Mouse (Mus musculus): ENCODE measurements around the gene Tubgcp6. TPM values are rescaled to one million over a fixed set of nuclear protein-coding genes. Genes with fewer than 3 reads are reported as not detected.
A peak's percentile ranks its signal among the peaks of the same experiment; 100 is the strongest.

Tubgcp6 gene
- polyA plus RNA-seq, 1 experiment from 2014 or later: 17.5 TPM

DNA sequence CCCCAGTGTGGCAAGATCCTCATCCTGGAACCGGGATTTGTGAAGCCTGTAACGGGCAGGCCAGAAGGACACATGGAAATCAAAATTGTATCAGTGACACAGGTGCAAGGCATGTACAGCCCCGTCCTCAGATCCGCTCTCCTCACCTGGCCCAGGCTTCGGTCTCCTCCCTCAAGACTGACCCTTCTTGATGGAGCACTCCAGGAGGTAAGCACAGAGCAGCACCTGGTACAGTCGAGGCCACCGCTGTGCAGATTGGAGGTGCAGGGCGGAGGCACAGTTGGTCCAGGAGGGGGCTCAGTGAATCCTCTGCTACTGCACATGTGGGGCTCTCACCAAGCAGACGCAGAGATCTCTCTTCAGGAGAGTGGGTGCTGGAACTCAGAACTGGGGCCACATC, 2.4 kb upstream of the Tubgcp6 start:
- Histone ChIP-seq H3K4me1 (peaks cover 44% of the 10 kb centered on the region), H3K9me3 (no peaks in the 10 kb centered on the region), H3K9ac (no peak overlapping the region), H3K36me3 (peaks cover 9% of the 10 kb centered on the region), H3K4me3 (no peak overlapping the region), H3K27me3 (no peaks in the 10 kb centered on the region), H3K4me2 (replicated peaks) (no peak overlapping the region), H3K27ac (no peak overlapping the region)
- no peak for ATAC-seq (ENCODE audit: low FRiP score, low read depth)
- WGBS: 93% methylated on average over 9 of the region's 9 CpGs

DNA sequence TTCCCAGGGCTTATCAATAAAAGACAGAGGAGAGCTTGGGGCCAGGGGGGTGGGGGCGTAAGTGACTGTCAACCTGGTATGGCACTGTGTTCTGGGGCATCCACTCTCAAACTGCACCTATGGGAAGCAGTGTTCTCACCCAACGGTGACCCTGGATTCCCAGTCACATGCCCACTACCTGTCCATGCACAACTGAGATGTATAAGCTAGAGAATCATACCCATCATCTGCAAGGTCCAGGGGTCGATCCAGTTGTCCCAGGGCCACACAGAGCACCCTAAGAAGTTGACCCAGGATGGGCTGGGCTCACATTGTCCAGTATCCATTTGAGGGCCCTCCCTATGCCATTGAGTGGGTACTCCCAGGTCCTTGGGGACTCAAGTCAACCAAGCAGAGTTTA, 1.4 kb upstream of the Tubgcp6 start:
- peaks cover 54% of the 10 kb centered on the region for H3K4me1 ChIP-seq
- no peak overlapping the region; the same call in 1 of the 2 replicates for H3K9ac ChIP-seq
- no peak for ATAC-seq (ENCODE audit: low FRiP score, low read depth)

DNA sequence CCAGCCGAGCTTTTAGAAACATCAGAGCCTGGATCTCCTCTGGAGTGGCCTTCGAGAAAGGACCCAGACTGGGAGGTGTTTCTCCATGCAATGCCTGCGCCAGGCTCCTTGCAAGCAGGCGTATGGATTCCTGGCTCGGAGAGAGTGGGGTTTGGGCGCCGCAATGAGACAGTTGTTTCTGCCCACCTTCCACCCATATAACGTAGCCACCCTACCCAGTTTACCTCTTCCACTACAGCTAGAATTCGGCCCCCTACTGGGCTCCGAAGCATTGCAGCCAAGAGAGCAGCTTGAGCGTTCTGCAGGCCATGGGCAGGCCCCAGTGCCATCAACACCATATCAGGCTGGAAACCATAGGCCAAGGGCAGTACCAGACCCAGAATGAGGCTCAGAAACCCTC, 683 bp upstream of the Tubgcp6 start:
- WGBS: 31% methylated on average over 11 of the region's 11 CpGs
- Histone ChIP-seq H3K4me1 (peaks cover 50% of the 10 kb centered on the region), H3K4me2 (replicated peaks) (peak overlapping the region; percentile 96), H3K36me3 (peaks cover 26% of the 10 kb centered on the region), H3K9me3 (no peaks in the 10 kb centered on the region), H3K4me3 (peak overlapping the region; percentile 88), H3K27ac (peak overlapping the region; percentile 72; the same call in 1 of the 2 replicates), H3K9ac (peak overlapping the region; percentile 87), H3K27me3 (no peaks in the 10 kb centered on the region)
- no peak for ATAC-seq (ENCODE audit: low FRiP score, low read depth)

More for the DNA sequence above, 1.4 kb upstream of the Tubgcp6 start:
- WGBS: 91% methylated on average over 3 of the region's 3 CpGs
- Histone ChIP-seq H3K9me3 (no peaks in the 10 kb centered on the region), H3K27me3 (no peaks in the 10 kb centered on the region), H3K27ac (no peak overlapping the region), H3K4me3 (no peak overlapping the region), H3K4me2 (replicated peaks) (peak overlapping the region; percentile 96; the same call in 1 of the 2 replicates), H3K36me3 (peaks cover 19% of the 10 kb centered on the region)

DNA sequence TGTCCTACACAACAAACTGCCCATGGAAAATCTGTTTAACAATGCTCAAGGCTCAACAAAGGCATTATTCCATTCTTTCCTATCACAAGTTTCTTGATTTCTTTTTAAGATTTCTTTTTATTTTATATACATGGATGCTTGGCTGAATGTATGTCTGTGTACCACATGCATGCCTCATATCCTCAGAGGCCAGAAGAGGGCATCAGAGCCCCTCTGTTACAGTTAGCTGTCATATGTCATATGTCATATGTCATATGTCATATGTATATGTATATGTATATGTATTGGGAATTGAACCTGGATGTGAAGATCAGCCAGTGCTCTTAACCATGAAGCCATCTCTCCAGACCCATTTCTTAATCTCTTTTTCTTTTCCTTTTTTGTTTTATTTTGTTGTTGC, 4.9 kb downstream of the Tubgcp6 start:
- Histone ChIP-seq H3K9me3 (no peaks in the 10 kb centered on the region), H3K4me2 (replicated peaks) (no peak overlapping the region), H3K9ac (no peak overlapping the region), H3K4me1 (peaks cover 31% of the 10 kb centered on the region), H3K27ac (no peak overlapping the region), H3K36me3 (peaks cover 69% of the 10 kb centered on the region), H3K4me3 (no peak overlapping the region), H3K27me3 (no peaks in the 10 kb centered on the region)
- ATAC-seq (ENCODE audit: low FRiP score, low read depth): no peak

DNA sequence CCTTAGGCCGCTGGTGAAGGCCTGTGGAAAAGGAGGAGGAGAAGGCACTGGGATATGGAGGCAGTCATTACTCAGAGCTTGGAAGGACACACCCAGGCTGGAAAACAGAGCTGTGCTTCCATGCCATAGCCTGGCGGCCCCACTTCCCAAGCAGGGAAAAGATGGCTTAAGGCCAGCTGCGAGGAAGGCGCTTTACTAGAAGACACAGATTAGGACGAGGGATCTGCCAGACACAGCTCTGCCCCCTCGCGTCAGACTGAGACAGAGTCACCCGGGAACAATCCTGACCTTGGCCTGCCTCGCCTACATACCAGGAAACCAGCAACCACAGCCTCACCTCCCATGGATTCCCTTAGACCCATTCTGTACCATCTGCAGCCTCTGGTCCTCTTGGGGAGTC, 12.8 kb downstream of the Tubgcp6 start:
- Histone ChIP-seq H3K9ac (no peak overlapping the region), H3K36me3 (peaks cover 96% of the 10 kb centered on the region), H3K9me3 (no peaks in the 10 kb centered on the region), H3K4me3 (no peak overlapping the region), H3K27ac (no peak overlapping the region), H3K4me2 (replicated peaks) (no peak overlapping the region), H3K27me3 (no peaks in the 10 kb centered on the region), H3K4me1 (no peaks in the 10 kb centered on the region)
- WGBS: 89% methylated on average over 9 of the region's 9 CpGs
- ATAC-seq (ENCODE audit: low FRiP score, low read depth): no peak

DNA sequence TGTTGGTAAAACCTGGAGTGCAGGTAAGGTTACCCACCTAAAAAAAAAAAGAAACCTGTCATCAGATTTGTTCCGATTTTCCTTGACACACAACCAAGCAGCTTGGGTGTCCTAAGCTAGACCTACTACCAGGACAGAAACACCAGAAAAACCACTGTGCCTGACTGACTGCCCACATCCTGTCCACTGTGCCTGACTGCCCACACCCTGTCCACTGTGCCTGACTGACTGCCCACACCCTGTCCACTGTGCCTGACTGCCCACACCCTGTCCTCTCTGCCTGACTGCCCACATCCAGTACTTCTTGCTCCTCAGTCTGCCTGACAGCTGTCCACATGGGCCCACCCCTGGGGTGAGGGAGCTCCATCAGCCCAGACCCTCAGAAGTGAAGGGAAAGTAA, 15.9 kb downstream of the Tubgcp6 start:
- WGBS: 88% methylated on average over 1 of the region's 1 CpGs
- no peak for ATAC-seq (ENCODE audit: low FRiP score, low read depth)
- Histone ChIP-seq H3K9me3 (no peaks in the 10 kb centered on the region), H3K27ac (no peak overlapping the region), H3K4me3 (no peak overlapping the region), H3K9ac (no peak overlapping the region), H3K4me2 (replicated peaks) (no peak overlapping the region), H3K4me1 (no peaks in the 10 kb centered on the region), H3K27me3 (no peaks in the 10 kb centered on the region), H3K36me3 (peaks cover 99% of the 10 kb centered on the region)

DNA sequence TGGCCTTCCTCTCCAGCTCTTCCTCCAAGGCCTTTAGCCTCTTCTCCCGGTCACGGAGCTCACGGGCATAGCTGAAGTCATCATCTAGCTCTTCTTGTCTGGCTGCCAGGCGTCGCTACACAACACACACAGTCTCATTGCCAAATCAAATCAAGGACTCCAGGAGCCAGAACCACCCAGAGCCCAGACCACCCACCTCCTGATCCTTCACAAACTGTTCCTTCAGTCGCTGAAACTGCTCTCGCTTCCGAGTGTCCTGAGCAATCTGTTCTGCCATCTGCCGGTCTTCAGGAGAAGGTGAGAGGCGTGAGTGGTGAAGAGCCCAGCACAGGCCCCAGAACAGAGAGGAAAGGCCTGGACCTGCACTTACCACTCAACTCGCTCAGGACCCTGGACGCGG, 16.8 kb downstream of the Tubgcp6 start:
- Histone ChIP-seq H3K4me3 (no peak overlapping the region), H3K9ac (no peak overlapping the region), H3K27ac (no peak overlapping the region), H3K36me3 (peaks cover 100% of the 10 kb centered on the region), H3K27me3 (no peaks in the 10 kb centered on the region), H3K4me1 (no peaks in the 10 kb centered on the region), H3K9me3 (no peaks in the 10 kb centered on the region), H3K4me2 (replicated peaks) (no peak overlapping the region)
- WGBS: 89% methylated on average over 13 of the region's 13 CpGs
- ATAC-seq (ENCODE audit: low FRiP score, low read depth): no peak

DNA sequence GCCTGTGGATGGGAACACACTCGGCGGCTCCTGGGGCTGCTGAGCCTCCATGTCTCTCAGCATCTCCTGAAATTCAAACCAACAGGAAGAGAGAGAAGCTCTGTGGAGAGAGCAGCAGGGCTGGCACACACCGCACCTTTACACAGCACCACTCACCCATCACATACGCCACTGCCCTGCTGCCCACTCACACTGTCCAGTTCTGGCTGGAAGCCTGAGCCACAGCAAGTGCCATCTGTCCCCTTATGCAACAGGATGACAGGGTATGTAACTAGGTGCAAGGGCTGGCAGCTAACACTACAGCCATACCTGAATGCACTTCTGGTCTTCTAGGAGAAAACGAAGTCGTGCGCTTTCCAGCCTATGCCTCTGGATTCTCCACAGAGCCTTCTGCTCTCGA, 18.5 kb downstream of the Tubgcp6 start:
- Histone ChIP-seq H3K9ac (no peak overlapping the region), H3K27ac (no peak overlapping the region), H3K4me1 (no peaks in the 10 kb centered on the region), H3K4me3 (no peak overlapping the region), H3K36me3 (peaks cover 100% of the 10 kb centered on the region), H3K27me3 (no peaks in the 10 kb centered on the region), H3K9me3 (no peaks in the 10 kb centered on the region), H3K4me2 (replicated peaks) (no peak overlapping the region)
- no peak for ATAC-seq (ENCODE audit: low FRiP score, low read depth)
- 96% methylated on average over 8 of the region's 8 CpGs for WGBS

DNA sequence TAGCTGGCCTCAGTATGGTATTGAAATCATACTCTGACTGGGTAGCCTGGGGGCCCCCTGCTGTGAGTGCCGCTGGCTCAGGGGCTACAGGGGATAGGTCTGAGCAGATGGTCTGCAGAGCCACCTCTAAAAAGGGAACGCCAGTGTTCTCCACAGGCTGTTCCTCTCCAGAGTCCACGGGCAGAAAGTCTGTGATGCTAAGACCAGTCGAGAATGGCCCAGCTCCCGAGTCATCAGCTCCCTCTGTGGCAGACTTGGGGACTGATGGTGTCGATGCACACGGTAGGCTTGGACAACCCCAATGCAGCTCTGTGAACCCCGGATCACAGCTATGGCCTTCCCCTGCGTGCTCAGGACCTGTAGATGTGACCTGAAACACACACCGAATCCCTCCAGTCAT, 19.0 kb downstream of the Tubgcp6 start:
- WGBS: 84% methylated on average over 10 of the region's 10 CpGs
- Histone ChIP-seq H3K9me3 (no peaks in the 10 kb centered on the region), H3K4me3 (no peak overlapping the region), H3K4me2 (replicated peaks) (no peak overlapping the region), H3K9ac (no peak overlapping the region), H3K36me3 (peaks cover 100% of the 10 kb centered on the region), H3K27ac (no peak overlapping the region), H3K27me3 (no peaks in the 10 kb centered on the region), H3K4me1 (no peaks in the 10 kb centered on the region)
- ATAC-seq (ENCODE audit: low FRiP score, low read depth): no peak

DNA sequence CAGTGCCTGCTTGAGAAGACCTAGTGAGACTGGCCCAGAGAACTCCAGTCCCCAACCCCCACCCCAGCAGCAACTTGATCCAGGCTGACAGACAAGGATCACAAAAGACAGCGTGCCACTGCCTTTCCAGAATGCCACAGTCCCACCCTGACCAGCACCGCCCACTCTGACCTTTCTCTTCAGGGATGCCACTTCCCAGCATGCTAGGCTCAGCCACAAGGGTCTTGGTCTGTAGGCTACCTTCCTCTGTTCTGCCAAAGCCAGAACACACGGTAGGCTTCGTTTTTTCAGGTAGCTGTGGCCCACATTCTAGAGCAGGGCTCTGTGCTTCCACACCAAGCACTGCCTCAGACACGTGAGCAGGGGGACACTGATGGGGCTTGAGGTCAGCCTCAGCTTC, 20.3 kb downstream of the Tubgcp6 start:
- Histone ChIP-seq H3K4me2 (replicated peaks) (no peak overlapping the region), H3K4me1 (no peaks in the 10 kb centered on the region), H3K4me3 (no peak overlapping the region), H3K27me3 (no peaks in the 10 kb centered on the region), H3K9ac (no peak overlapping the region), H3K27ac (no peak overlapping the region), H3K9me3 (no peaks in the 10 kb centered on the region), H3K36me3 (peaks cover 100% of the 10 kb centered on the region)
- ATAC-seq (ENCODE audit: low FRiP score, low read depth): no peak
- WGBS: 83% methylated on average over 5 of the region's 5 CpGs

DNA sequence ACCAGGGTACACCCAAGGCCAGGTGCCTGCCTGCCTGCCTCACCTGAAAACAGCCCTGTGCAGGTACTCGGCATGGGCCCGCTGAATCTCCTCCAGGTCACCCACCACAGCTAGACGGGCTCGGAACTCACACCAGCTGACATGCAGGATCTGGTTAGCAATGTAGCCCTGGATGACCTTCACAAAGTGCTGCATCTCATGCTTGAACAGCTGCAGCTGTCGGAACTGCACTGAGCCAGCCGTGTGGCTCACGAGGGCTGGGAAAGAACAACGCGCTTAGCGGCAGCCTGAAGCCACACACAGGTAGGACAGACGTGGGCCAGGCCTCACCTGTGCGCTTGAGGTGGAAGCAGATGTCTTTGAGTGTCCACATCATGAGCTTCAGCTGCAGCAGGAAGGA, 22.1 kb downstream of the Tubgcp6 start:
- 92% methylated on average over 12 of the region's 12 CpGs for WGBS
- Histone ChIP-seq H3K27ac (no peak overlapping the region), H3K4me2 (replicated peaks) (no peak overlapping the region), H3K4me3 (no peak overlapping the region), H3K4me1 (no peaks in the 10 kb centered on the region), H3K9ac (no peak overlapping the region), H3K27me3 (no peaks in the 10 kb centered on the region), H3K9me3 (no peaks in the 10 kb centered on the region), H3K36me3 (peaks cover 100% of the 10 kb centered on the region)
- ATAC-seq (ENCODE audit: low FRiP score, low read depth): peak; percentile 35; the same call in 1 of the 2 replicates

DNA sequence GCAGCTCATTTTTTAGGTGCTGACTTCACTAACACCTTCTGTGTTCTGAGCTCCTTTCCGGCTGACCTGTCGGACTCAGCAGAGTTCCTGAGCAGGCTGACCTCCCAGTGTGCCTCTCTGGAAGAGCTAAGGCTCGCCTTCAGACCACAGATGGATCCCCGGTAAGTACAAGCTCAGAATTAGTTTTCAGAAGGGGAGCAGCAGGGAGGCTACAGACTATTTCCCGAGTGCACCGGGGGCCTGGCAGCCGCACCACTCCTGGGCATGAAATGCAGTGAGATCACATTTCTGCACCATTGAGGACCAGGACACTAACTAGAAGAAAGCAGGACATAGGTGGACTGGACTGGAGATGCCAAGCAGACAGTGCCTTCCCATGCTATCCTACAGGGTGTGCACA, 24.3 kb downstream of the Tubgcp6 start:
- no peak overlapping the region for H3K4me2 ChIP-seq (replicated peaks)
- H3K36me3 ChIP-seq: peaks cover 100% of the 10 kb centered on the region
- H3K9me3 ChIP-seq: no peaks in the 10 kb centered on the region
- H3K4me3 ChIP-seq: no peak overlapping the region
- no peak overlapping the region for H3K9ac ChIP-seq
- ATAC-seq (ENCODE audit: low FRiP score, low read depth): no peak
- WGBS: 85% methylated on average over 7 of the region's 7 CpGs
- no peaks in the 10 kb centered on the region for H3K27me3 ChIP-seq
- H3K4me1 ChIP-seq: no peaks in the 10 kb centered on the region
- no peak overlapping the region for H3K27ac ChIP-seq

DNA sequence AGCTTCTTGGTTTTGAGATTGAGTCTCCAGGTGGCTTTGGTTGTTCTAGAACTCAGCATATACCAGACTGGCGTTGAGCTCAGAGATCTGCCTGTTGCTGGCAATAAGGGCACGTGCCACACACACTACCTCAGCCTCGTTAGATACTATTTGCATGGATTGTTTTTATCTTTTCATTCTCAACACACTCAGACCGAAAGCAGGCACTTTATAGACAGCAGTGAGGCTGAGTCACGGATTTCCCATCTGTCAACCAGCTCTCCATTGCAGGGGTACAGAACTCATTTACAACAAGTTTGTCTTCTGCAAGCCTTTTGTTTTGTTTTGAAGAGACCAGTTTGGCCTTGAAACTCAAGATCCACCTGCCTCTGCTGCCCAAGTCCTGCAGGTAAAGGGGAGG, 25.5 kb downstream of the Tubgcp6 start:
- WGBS: 91% methylated on average over 5 of the region's 5 CpGs
- no peak overlapping the region for H3K27ac ChIP-seq
- H3K4me2 ChIP-seq (replicated peaks): no peak overlapping the region
- H3K27me3 ChIP-seq: no peaks in the 10 kb centered on the region
- H3K4me1 ChIP-seq: no peaks in the 10 kb centered on the region
- H3K9me3 ChIP-seq: no peaks in the 10 kb centered on the region
- no peak for ATAC-seq (ENCODE audit: low FRiP score, low read depth)
- no peak overlapping the region for H3K9ac ChIP-seq
- H3K36me3 ChIP-seq: peaks cover 100% of the 10 kb centered on the region
- no peak overlapping the region for H3K4me3 ChIP-seq

All from limb, embryonic 13.5 days (tissue).